Mouse (Mus musculus): ENCODE measurements around the gene Skap2. TPM values are rescaled to one million over a fixed set of nuclear protein-coding genes. Genes with fewer than 3 reads are reported as not detected.

Skap2 gene
- polyA plus RNA-seq, 1 experiment, result 13.3 TPM

- Histone ChIP-seq H3ac (ENCODE audit: control insufficient read depth, insufficient read length, low read depth) (no peak overlapping the region), H3K36me3 (ENCODE audit: control insufficient read depth, insufficient read depth) (no peaks in the 10 kb centered on the region), H3K27me3 (ENCODE audit: control insufficient read depth, insufficient read depth, insufficient read length) (no peaks in the 10 kb centered on the region), H3K4me3 (ENCODE audit: insufficient read depth, poor library complexity, severe bottlenecking) (no peak overlapping the region), H3K79me2 (ENCODE audit: control insufficient read depth, insufficient read depth) (no peaks in the 10 kb centered on the region), H3K79me3 (ENCODE audit: low read depth) (no peaks in the 10 kb centered on the region)
- TF ChIP-seq MYOD1 (IDR thresholded peaks at IDR 0.05; ENCODE audit: control insufficient read depth, insufficient read length, low read depth), result no peak
- TF ChIP-seq CEBPB (IDR thresholded peaks at IDR 0.05; ENCODE audit: low read depth), result no peak
- no peak for TF ChIP-seq MAX (IDR thresholded peaks at IDR 0.05)
- TF ChIP-seq MYOG (IDR thresholded peaks at IDR 0.05; ENCODE audit: control insufficient read depth, extremely low read depth, insufficient read length), result no peak
- no peak for TF ChIP-seq USF1 (IDR thresholded peaks at IDR 0.05; ENCODE audit: low read depth)
Measured at GRCm38 (mm10) chr6:51927101-51927500, 85.2 kb downstream of the Skap2 start.

- no peaks in the 10 kb centered on the region for H3K79me3 ChIP-seq (ENCODE audit: low read depth)
- no peaks in the 10 kb centered on the region for H3K27me3 ChIP-seq (ENCODE audit: control insufficient read depth, insufficient read depth, insufficient read length)
- no peaks in the 10 kb centered on the region for H3K79me2 ChIP-seq (ENCODE audit: control insufficient read depth, insufficient read depth)
- H3K36me3 ChIP-seq (ENCODE audit: control insufficient read depth, insufficient read depth), result no peaks in the 10 kb centered on the region
- TF ChIP-seq USF1 (IDR thresholded peaks at IDR 0.05; ENCODE audit: low read depth) (no peak), MYOG (IDR thresholded peaks at IDR 0.05; ENCODE audit: control insufficient read depth, extremely low read depth, insufficient read length) (no peak), MYOD1 (IDR thresholded peaks at IDR 0.05; ENCODE audit: control insufficient read depth, insufficient read length, low read depth) (no peak), MAX (IDR thresholded peaks at IDR 0.05) (no peak), CEBPB (IDR thresholded peaks at IDR 0.05; ENCODE audit: low read depth) (no peak), CTCF (IDR thresholded peaks at IDR 0.05; ENCODE audit: control insufficient read depth, insufficient read depth, insufficient read length) (no peak), FOSL1 (IDR thresholded peaks at IDR 0.05; ENCODE audit: insufficient read depth, low read length, poor library complexity, severe bottlenecking) (no peak)
- no peak overlapping the region for H3K4me3 ChIP-seq (ENCODE audit: insufficient read depth, poor library complexity, severe bottlenecking)
- H3ac ChIP-seq (ENCODE audit: control insufficient read depth, insufficient read length, low read depth), result no peak overlapping the region
Measured at GRCm38 (mm10) chr6:51921831-51922230, 90.5 kb downstream of the Skap2 start.

GRCm38 (mm10) chr6:51908495-51908894, 103.9 kb downstream of the Skap2 start:
- H3K4me3 ChIP-seq (ENCODE audit: insufficient read depth, poor library complexity, severe bottlenecking), result no peak overlapping the region
- no peak overlapping the region for H3ac ChIP-seq (ENCODE audit: control insufficient read depth, insufficient read length, low read depth)
- H3K27me3 ChIP-seq (ENCODE audit: control insufficient read depth, insufficient read depth, insufficient read length), result no peaks in the 10 kb centered on the region
- no peaks in the 10 kb centered on the region for H3K79me2 ChIP-seq (ENCODE audit: control insufficient read depth, insufficient read depth)
- TF ChIP-seq CEBPB (IDR thresholded peaks at IDR 0.05; ENCODE audit: low read depth) (no peak), CTCF (IDR thresholded peaks at IDR 0.05; ENCODE audit: control insufficient read depth, insufficient read depth, insufficient read length) (no peak), MYOG (IDR thresholded peaks at IDR 0.05; ENCODE audit: control insufficient read depth, extremely low read depth, insufficient read length) (no peak), MYOD1 (IDR thresholded peaks at IDR 0.05; ENCODE audit: control insufficient read depth, insufficient read length, low read depth) (no peak), USF1 (IDR thresholded peaks at IDR 0.05; ENCODE audit: low read depth) (no peak), FOSL1 (IDR thresholded peaks at IDR 0.05; ENCODE audit: insufficient read depth, low read length, poor library complexity, severe bottlenecking) (no peak), MAX (IDR thresholded peaks at IDR 0.05) (no peak)
- H3K79me3 ChIP-seq (ENCODE audit: low read depth), result no peaks in the 10 kb centered on the region
- peaks cover 9% of the 10 kb centered on the region for H3K36me3 ChIP-seq (ENCODE audit: control insufficient read depth, insufficient read depth)

- H3K4me3 ChIP-seq (ENCODE audit: insufficient read depth, poor library complexity, severe bottlenecking), result no peak overlapping the region
- no peaks in the 10 kb centered on the region for H3K79me2 ChIP-seq (ENCODE audit: control insufficient read depth, insufficient read depth)
- no peaks in the 10 kb centered on the region for H3K27me3 ChIP-seq (ENCODE audit: control insufficient read depth, insufficient read depth, insufficient read length)
- H3K79me3 ChIP-seq (ENCODE audit: low read depth), result no peaks in the 10 kb centered on the region
- H3ac ChIP-seq (ENCODE audit: control insufficient read depth, insufficient read length, low read depth), result no peak overlapping the region
- H3K36me3 ChIP-seq (ENCODE audit: control insufficient read depth, insufficient read depth), result peaks cover 9% of the 10 kb centered on the region
- TF ChIP-seq MYOG (IDR thresholded peaks at IDR 0.05; ENCODE audit: control insufficient read depth, extremely low read depth, insufficient read length) (no peak), FOSL1 (IDR thresholded peaks at IDR 0.05; ENCODE audit: insufficient read depth, low read length, poor library complexity, severe bottlenecking) (no peak), USF1 (IDR thresholded peaks at IDR 0.05; ENCODE audit: low read depth) (no peak), MAX (IDR thresholded peaks at IDR 0.05) (no peak), MYOD1 (IDR thresholded peaks at IDR 0.05; ENCODE audit: control insufficient read depth, insufficient read length, low read depth) (no peak), CEBPB (IDR thresholded peaks at IDR 0.05; ENCODE audit: low read depth) (no peak), CTCF (IDR thresholded peaks at IDR 0.05; ENCODE audit: control insufficient read depth, insufficient read depth, insufficient read length) (no peak)
Measured at GRCm38 (mm10) chr6:51905659-51906058, 106.7 kb downstream of the Skap2 start.

GRCm38 (mm10) chr6:51901544-51901943, 110.8 kb downstream of the Skap2 start:
- Histone ChIP-seq H3K79me3 (ENCODE audit: low read depth) (no peaks in the 10 kb centered on the region), H3K79me2 (ENCODE audit: control insufficient read depth, insufficient read depth) (no peaks in the 10 kb centered on the region), H3K4me3 (ENCODE audit: insufficient read depth, poor library complexity, severe bottlenecking) (no peak overlapping the region), H3ac (ENCODE audit: control insufficient read depth, insufficient read length, low read depth) (no peak overlapping the region), H3K36me3 (ENCODE audit: control insufficient read depth, insufficient read depth) (no peaks in the 10 kb centered on the region), H3K27me3 (ENCODE audit: control insufficient read depth, insufficient read depth, insufficient read length) (no peaks in the 10 kb centered on the region)
- no peak for TF ChIP-seq CEBPB (IDR thresholded peaks at IDR 0.05; ENCODE audit: low read depth)
- no peak for TF ChIP-seq FOSL1 (IDR thresholded peaks at IDR 0.05; ENCODE audit: insufficient read depth, low read length, poor library complexity, severe bottlenecking)
- TF ChIP-seq USF1 (IDR thresholded peaks at IDR 0.05; ENCODE audit: low read depth), result no peak
- no peak for TF ChIP-seq MYOD1 (IDR thresholded peaks at IDR 0.05; ENCODE audit: control insufficient read depth, insufficient read length, low read depth)
- no peak for TF ChIP-seq CTCF (IDR thresholded peaks at IDR 0.05; ENCODE audit: control insufficient read depth, insufficient read depth, insufficient read length)
- TF ChIP-seq MYOG (IDR thresholded peaks at IDR 0.05; ENCODE audit: control insufficient read depth, extremely low read depth, insufficient read length), result no peak
- no peak for TF ChIP-seq MAX (IDR thresholded peaks at IDR 0.05)
